Mouse (Mus musculus) heart, postnatal 25 days (tissue): ENCODE data around the gene Tnf. TPM values are rescaled to one million over a fixed set of nuclear protein-coding genes. Genes with fewer than 3 reads are reported as not detected.

Source experiments
- DNase-seq: peaks from one replicate; pipeline ENCODE4 v3.0.0; 2022; ENCODE audit warnings: low spot score
- intact Hi-C: fragments of 180-260 bp; cut with DNase I; formaldehyde crosslinking; loops from one replicate; pipeline ENCODE4 v1.15.1; 2025
- microRNA-seq: library from miRNA; unstranded; fragments of <30 nt; microRNA quantifications from one replicate; pipeline ENCODE4 v1.2.0, GENCODE M21; 2022
- total RNA-seq, 2 experiments: library from RNA; stranded (reverse); gene quantifications; 2 replicates each; pipeline ENCODE4 v1.2.3; 2021

Gene Tnf
- total RNA-seq, 2 experiments from 2014 or later, result 0.56 to 0.60 TPM

- intact Hi-C loops, result loop anchor here (2.0 to 10.0 kb wide), 3 partner anchors 23 to 957 kb away; partner anchors contain the start of genes Csnk2b, Gpank1 and Tap2
- DNase-seq, result no peak
Observed at GRCm38 (mm10) chr17:35162121-35162520, 39.7 kb downstream of the Tnf start.

- intact Hi-C loops, result loop anchor here (5.0 to 10.0 kb wide), 2 partner anchors 39 to 957 kb away; partner anchors contain the start of genes Csnk2b, Gpank1 and Tap2
- no peak for DNase-seq
Observed at GRCm38 (mm10) chr17:35161421-35161820, 40.4 kb downstream of the Tnf start.

GRCm38 (mm10) chr17:35159638-35160037 is 42.2 kb downstream of the Tnf start:
- intact Hi-C loops, result loop anchor here (5.0 to 10.0 kb wide), 2 partner anchors 37 to 955 kb away; partner anchors contain the start of genes Csnk2b, Gpank1 and Tap2
- DNase-seq, result no peak

GRCm38 (mm10) chr17:35158850-35159593 is 42.8 kb downstream of the Tnf start:
- DNase-seq, result no peak
- intact Hi-C loops, result no loop called here

GRCm38 (mm10) chr17:35157661-35158175 is 44.1 kb downstream of the Tnf start:
- DNase-seq, result no peak
- intact Hi-C loops, result no loop called here

DNA sequence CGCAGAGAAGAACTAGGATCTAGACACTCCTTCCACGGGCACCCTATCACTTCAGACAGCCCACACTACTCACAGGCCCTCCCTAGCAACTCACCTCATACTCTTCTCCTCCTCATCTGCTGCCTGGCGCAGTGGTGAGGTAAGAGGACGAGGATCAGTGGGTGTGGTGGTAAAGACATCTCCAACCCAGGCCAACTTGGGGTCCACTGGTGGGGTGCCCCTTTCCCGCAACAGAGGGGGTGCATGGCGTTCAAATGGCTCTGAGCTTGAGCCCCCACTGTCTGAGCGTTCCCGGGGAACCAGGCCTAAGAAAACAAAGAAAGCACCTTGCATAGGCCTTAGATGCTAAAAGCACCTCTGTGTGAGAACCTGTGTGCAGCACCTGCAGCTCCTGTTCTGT is 44.6 kb downstream of the Tnf start:
- intact Hi-C loops, result no loop called here

DNA sequence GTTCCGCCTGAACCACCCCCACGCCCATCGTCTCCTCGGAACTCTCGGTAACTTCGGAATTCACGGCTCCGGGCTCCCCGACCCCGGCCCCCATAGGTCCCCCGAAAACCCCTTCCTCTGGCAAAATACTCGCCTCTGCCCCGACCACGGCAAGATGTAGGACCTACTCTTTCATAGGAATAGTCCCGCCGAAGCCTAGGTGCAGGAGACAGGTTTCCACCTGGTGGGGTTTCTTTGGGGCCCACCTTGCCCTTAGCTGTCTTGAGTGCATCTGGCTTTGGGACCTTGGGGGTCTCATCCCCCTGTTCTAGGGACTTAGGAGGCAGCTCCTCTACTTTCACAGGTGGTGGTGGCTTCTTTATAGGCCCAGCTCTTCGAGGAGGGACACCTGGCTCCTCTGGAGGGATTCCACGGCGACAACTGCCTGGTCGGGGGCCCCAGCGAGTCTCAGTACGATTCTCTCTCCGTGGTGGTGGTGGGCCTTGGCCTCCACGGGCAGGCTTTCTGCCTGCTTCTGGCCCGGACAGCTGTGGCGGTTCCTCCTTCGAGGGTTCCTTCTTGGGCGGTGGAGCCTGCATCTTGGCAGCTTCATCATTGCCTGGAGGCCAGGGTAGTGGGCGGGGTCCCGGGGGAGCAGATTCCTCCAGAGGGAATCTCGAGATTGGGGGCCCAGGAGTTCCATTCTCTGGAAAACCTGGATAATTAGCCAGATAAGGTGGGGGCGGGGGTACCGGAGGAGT is 45.2 kb downstream of the Tnf start:
- no peak for DNase-seq
- intact Hi-C loops, result no loop called here

More for the DNA sequence above, 44.6 kb downstream of the Tnf start:
- DNase-seq, result no peak

GRCm38 (mm10) chr17:35155451-35155850 is 46.4 kb downstream of the Tnf start:
- intact Hi-C loops, result no loop called here
- no peak for DNase-seq

DNA sequence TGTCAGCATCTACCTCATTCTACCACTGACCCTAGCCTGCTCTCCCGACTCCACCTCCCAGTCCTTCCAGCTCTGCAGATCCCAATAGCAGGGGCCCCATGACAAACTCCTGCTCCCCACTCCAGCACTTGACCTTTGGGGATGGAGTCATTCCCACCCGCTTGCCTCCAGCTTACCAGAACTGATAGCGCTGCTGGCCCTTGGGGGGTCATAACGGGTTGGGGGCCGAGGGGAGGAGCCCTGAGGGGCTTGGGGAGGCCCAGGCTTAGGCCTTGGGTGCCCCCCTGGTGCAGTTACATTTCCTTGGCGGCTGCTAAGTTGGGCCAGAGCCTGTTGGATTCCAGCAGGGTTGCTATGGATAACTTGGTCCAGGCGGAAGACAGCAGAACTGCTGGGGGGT is 47.2 kb downstream of the Tnf start:
- intact Hi-C loops, result no loop called here
- DNase-seq, result no peak

DNA sequence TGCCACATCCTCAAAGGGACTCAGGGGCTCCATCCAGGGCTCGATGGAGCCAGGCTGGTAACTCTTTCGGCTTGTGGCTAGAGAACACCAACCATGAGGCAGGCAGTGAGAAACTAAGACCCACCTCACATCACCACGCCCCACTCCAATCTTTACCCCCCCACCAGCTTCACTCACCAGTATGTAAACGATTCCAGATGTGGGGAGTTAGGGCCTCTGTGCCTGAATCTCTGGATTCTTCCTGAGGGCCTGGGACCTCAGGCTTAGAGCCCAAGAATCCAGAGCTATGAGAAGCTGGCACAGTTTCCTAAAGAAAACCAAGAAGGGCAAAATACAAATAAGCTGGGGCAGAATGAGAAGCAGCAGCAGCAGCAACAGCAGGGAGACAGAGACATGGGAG is 47.9 kb downstream of the Tnf start:
- intact Hi-C loops, result no loop called here
- DNase-seq, result no peak

DNA sequence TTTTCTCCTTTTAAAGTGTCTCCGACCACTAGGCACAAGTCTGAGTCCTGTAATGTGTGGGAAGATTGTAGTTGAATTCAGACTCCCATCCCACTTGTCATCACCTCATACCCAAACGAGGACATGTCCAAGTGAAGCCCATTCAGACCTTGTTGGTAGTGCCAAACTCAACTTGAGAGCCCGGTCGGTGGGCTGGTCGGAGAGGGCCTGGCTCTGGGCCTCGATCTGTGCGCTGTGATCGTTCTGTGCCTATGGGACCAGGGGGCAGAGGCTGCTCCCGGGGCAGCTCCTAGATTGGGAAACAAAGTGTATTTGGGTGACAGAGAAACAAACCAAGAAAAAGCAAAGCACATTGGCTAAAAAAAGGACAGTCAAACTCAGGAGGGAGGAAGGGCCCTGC is 48.7 kb downstream of the Tnf start:
- DNase-seq, result no peak
- intact Hi-C loops, result no loop called here

DNA sequence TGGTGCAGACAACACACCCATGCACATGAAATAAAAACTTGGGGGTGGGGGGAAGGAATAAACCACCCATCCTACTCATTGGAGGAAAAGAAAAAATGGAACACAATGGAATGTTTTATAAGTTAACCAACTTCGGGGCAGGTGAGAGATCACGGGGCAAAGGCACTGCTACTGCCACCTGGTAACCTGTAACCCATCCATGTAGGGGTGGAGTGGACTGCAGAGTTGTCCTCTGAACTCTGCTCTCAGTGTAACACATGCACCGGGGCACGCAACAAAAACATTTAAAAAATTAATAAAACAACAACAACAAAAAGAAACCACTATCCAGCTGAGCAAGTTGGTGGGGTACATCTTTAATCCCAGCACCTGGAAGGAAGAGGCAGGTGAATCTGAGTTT is 49.7 kb downstream of the Tnf start:
- DNase-seq, result no peak
- intact Hi-C loops, result no loop called here

Small RNA genes lying within 50 kb of the gene (microRNA-seq; reads per million reads assigned to microRNA genes)
- gene Mir6973a, result not detected
- gene Mir6974, result not detected
- 2.8 reads per million, percentile 3 among the genes with 10 or more reads in this experiment for gene Mir6975
- not detected for gene Mir8094

Other genes with a start within 250 kb of the Tnf start
- gene Hspa1b, start 242.8 kb downstream of the Tnf start, total RNA-seq, result 1 to 10 TPM; 1.9 to 6.9 TPM
- gene Gm20481, start 232.1 kb downstream of the Tnf start, total RNA-seq, result not detected
- gene Hspa1a, start 229.9 kb downstream of the Tnf start, total RNA-seq, result 1 to 10 TPM; 2.9 to 7.7 TPM
- gene Hspa1l, start 229.3 kb downstream of the Tnf start, total RNA-seq, result 1 to 10 TPM; 6.9 to 8.1 TPM
- gene Lsm2, start 220.1 kb downstream of the Tnf start, total RNA-seq, result 10 to 100 TPM; 19.0 to 19.1 TPM
- gene Vars, start 201.0 kb downstream of the Tnf start, total RNA-seq, result 10 to 100 TPM; 25.7 to 26.9 TPM
- gene Vwa7, start 185.4 kb downstream of the Tnf start, total RNA-seq, result 1 to 10 TPM; 7.3 to 7.7 TPM
- not detected for gene Sapcd1, start 174.0 kb downstream of the Tnf start, total RNA-seq
- gene Msh5, start 155.3 kb downstream of the Tnf start, total RNA-seq, result 1 to 10 TPM in 1 of 2 experiments, under 1 TPM in 1; 0.57 to 1.3 TPM
- gene Clic1, start 152.0 kb downstream of the Tnf start, total RNA-seq, result 10 to 100 TPM; 40.0 to 46.1 TPM
- 10 to 100 TPM; 27.7 to 31.3 TPM for gene Ddah2, start 143.0 kb downstream of the Tnf start, total RNA-seq
- not detected for gene Ly6g6c, start 136.6 kb downstream of the Tnf start, total RNA-seq
- under 1 TPM; 0.18 to 0.87 TPM for gene Mpig6b, start 135.8 kb downstream of the Tnf start, total RNA-seq
- not detected for gene Ly6g6e, start 125.1 kb downstream of the Tnf start, total RNA-seq
- under 1 TPM; 0.53 to 0.78 TPM for gene Ly6g6d, start 123.9 kb downstream of the Tnf start, total RNA-seq
- not detected for gene Ly6g6f, start 116.4 kb downstream of the Tnf start, total RNA-seq
- gene Abhd16a, start 112.7 kb downstream of the Tnf start, total RNA-seq, result 10 to 100 TPM; 47.9 to 57.5 TPM
- gene Ly6g5c, start 93.7 kb downstream of the Tnf start, total RNA-seq, result not detected
- under 1 TPM in 1 of 2 experiments, not detected in 1; 0.36 TPM for gene Ly6g5b, start 86.6 kb downstream of the Tnf start, total RNA-seq
- gene Gpank1, start 80.6 kb downstream of the Tnf start, total RNA-seq, result 1 to 10 TPM; 6.3 to 9.5 TPM
- 100 to 1,000 TPM; 155 to 167 TPM for gene Csnk2b, start 80.0 kb downstream of the Tnf start, total RNA-seq
- gene D17H6S53E, start 75.6 kb downstream of the Tnf start, total RNA-seq, result 10 to 100 TPM; 27.0 to 27.1 TPM
- not detected for gene Apom, start 70.0 kb downstream of the Tnf start, total RNA-seq
- gene Bag6, start 66.8 kb downstream of the Tnf start, total RNA-seq, result 100 to 1,000 TPM; 222 to 232 TPM
- 100 to 1,000 TPM; 135 to 143 TPM for gene Prrc2a, start 37.1 kb downstream of the Tnf start, total RNA-seq
- gene Aif1, start 25.9 kb downstream of the Tnf start, total RNA-seq, result 1 to 10 TPM; 2.3 to 3.5 TPM
- 1 to 10 TPM; 2.7 to 5.3 TPM for gene Lst1, start 13.6 kb downstream of the Tnf start, total RNA-seq
- gene Ltb, start 7.6 kb downstream of the Tnf start, total RNA-seq, result 1 to 10 TPM; 1.4 to 1.8 TPM
- gene Lta, start 3.3 kb upstream of the Tnf start, total RNA-seq, result not detected
- under 1 TPM; 0.50 to 0.65 TPM for gene Gm16181, start 18.8 kb upstream of the Tnf start, total RNA-seq
- 1 to 10 TPM; 2.5 to 2.8 TPM for gene Atp6v1g2, start 31.7 kb upstream of the Tnf start, total RNA-seq
- 1 to 10 TPM; 8.2 to 8.7 TPM for gene Nfkbil1, start 33.8 kb upstream of the Tnf start, total RNA-seq
- gene Ddx39b, start 39.7 kb upstream of the Tnf start, total RNA-seq, result 10 to 100 TPM; 89.2 to 99.4 TPM
- 10 to 100 TPM; 84.3 to 89.6 TPM for gene H2-D1, start 60.7 kb upstream of the Tnf start, total RNA-seq
- gene H2-Q1, start 118.4 kb upstream of the Tnf start, total RNA-seq, result 1 to 10 TPM in 1 of 2 experiments, under 1 TPM in 1; 0.23 to 1.1 TPM
- under 1 TPM; 0.95 to 0.99 TPM for gene H2-Q2, start 140.2 kb upstream of the Tnf start, total RNA-seq
- 10 to 100 TPM in 1 of 2 experiments, 1 to 10 TPM in 1; 7.9 to 11.0 TPM for gene H2-Q4, start 177.6 kb upstream of the Tnf start, total RNA-seq
- gene H2-Q6, start 222.8 kb upstream of the Tnf start, total RNA-seq, result under 1 TPM; 0.34 to 0.75 TPM
- gene H2-Q7, start 237.1 kb upstream of the Tnf start, total RNA-seq, result 1 to 10 TPM; 1.3 to 1.4 TPM